In genomic region chr6:50309019-50309418, GRCm38 (mm10) we compare ENCODE assay signal across 9 mouse cellular contexts. TPM values are rescaled to one million over a fixed set of nuclear protein-coding genes. Genes with fewer than 3 reads are reported as not detected.
DNase-seq lines count a peak whose midpoint lies in the region; ATAC-seq and TF ChIP-seq lines count a peak whose summit lies in the region.
"Had no signal": no experiment of that assay in that cellular context is flagged by ENCODE, and none has a peak within 500 bp of the region (broad histone marks: within the 10 kb centered on the region; RNA-seq: fewer than 3 reads in every experiment).

No protein-coding gene starts in this region.

- H3K36me3 ChIP-seq in hindbrain, embryonic 16.5 days (ENCODE audit: control insufficient read depth, insufficient read depth, low read length), result no peaks in the 10 kb centered on the region

- no peaks in the 10 kb centered on the region for H3K27me3 ChIP-seq in hindbrain, embryonic 16.5 days (replicated peaks; ENCODE audit: control insufficient read depth, insufficient read depth, low read length)
- H3K27me3 ChIP-seq: limb, embryonic 13.5 days had no signal

- TF ChIP-seq CTCF in layer of hippocampus, adult 2 months (conservative IDR thresholded peaks at IDR 0.05), result peak; percentile 84

- H3K27ac ChIP-seq in layer of hippocampus, adult 2 months, result no peak overlapping the region
- H3K27ac ChIP-seq in hindbrain, embryonic 16.5 days (ENCODE audit: low read depth, low read length), result no peak overlapping the region
- H3K27ac ChIP-seq: limb, embryonic 13.5 days had no signal

- no peak overlapping the region for H3K4me2 ChIP-seq in hindbrain, embryonic 16.5 days (ENCODE audit: low read length)
- H3K4me2 ChIP-seq: limb, embryonic 13.5 days had no signal

- peak; percentile 27 for DNase-seq in CD4-positive, CD25-positive, alpha-beta regulatory T cell, adult 2 months (ENCODE audit: low read depth, low spot score)
- DNase-seq in layer of hippocampus, adult 2 months (ENCODE audit: low spot score in 2 of 2), result peak; percentile 61
- no peak for DNase-seq in layer of hippocampus, adult 9-11 months
- DNase-seq in NIH3T3 (ENCODE audit: low read depth), result peak; percentile 81
- DNase-seq in mesoderm, embryonic 11.5 days (ENCODE audit: low read depth, low spot score), result peak; percentile 48
- no peak for DNase-seq in spleen, postnatal 14 days (ENCODE audit: low spot score in 2 of 2)

- 39% methylated on average over 6 of the region's 6 CpGs for WGBS in hindbrain, embryonic 16.5 days

- no peak for ATAC-seq in CD4-positive, CD25-positive, alpha-beta regulatory T cell, adult 4 months
- ATAC-seq in hindbrain, embryonic 16.5 days, result peak; percentile 61; the same call in 1 of the 2 replicates

- no peak overlapping the region for H3K4me3 ChIP-seq in layer of hippocampus, adult 2 months
- H3K4me3 ChIP-seq in hindbrain, embryonic 16.5 days (ENCODE audit: low read length), result no peak overlapping the region
- H3K4me3 ChIP-seq: limb, embryonic 13.5 days had no signal

- no peaks in the 10 kb centered on the region for H3K9me3 ChIP-seq in hindbrain, embryonic 16.5 days (ENCODE audit: control insufficient read depth, low read length)
- H3K9me3 ChIP-seq: limb, embryonic 13.5 days had no signal

- no peaks in the 10 kb centered on the region for H3K4me1 ChIP-seq in hindbrain, embryonic 16.5 days (ENCODE audit: control insufficient read depth, insufficient read depth, low read depth, low read length)

- H3K9ac ChIP-seq in hindbrain, embryonic 16.5 days (ENCODE audit: low read depth, low read length), result no peak overlapping the region
- H3K9ac ChIP-seq: limb, embryonic 13.5 days had no signal

RNA-seq across cellular contexts. Expression of gene Gsdme, which starts 45.4 kb away (rescaled TPM):
- polyA plus RNA-seq in CD4-positive, CD25-positive, alpha-beta regulatory T cell, adult 4 months (2017; shearing (Covaris generic)), result 10 to 100 TPM; 15.5 to 16.6 TPM
- total RNA-seq in layer of hippocampus, adult 2 months (2021), result 10 to 100 TPM; 10.9 to 12.4 TPM
- 79.7 and 81.7 TPM in 2 replicates for polyA plus RNA-seq in hindbrain, embryonic 16.5 days (2015; fragmentation: Nextera tagmentation; extraction: Ambion mirVana)

Comparison
In these comparisons a context has a peak if more than half of its experiments do, and no peak if none do; other contexts are left out.
1. DNase-seq: peak in CD4-positive, CD25-positive, alpha-beta regulatory T cell, adult 2 months (single experiment), layer of hippocampus, adult 2 months (2 of 2), NIH3T3 (single experiment) and mesoderm, embryonic 11.5 days (single experiment); none in layer of hippocampus, adult 9-11 months (single experiment) and spleen, postnatal 14 days (0 of 2).